Mouse (Mus musculus) right cerebral cortex, postnatal 4 days (tissue): ENCODE data around the gene Tgm2.

Source experiments
- DNase-seq: peaks from one replicate; pipeline ENCODE4 v3.0.0-alpha.2; 2022

Gene Tgm2

DNA sequence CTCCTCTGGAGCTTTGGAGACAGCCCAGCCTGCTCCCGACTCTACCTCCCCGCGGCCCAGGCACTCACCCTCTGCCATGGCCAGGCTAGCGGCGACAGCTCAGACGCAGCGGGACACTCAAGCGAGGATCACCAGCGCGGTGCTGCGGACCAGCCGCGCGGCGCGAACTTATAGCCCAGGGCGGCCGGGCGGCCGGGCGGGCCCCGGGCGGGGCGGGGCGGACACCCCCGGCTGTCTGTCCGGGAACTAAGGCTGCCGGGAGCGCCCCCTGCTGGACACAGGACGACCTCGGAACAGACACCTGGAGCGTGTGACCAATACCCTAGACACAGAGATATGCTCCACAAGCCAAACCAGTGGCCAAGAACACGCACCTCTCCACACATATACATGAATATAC, at the start of gene Tgm2:
Gene Tgm2 (minus strand): TSS at position 214 of the 400 bp plus-strand sequence.
- DNase-seq, result peak; percentile 78

GRCm38 (mm10) chr2:158194945-158195640, 48.9 kb upstream of the Tgm2 start:
- DNase-seq, result peak; percentile 65

- DNase-seq, result no peak
These were observed 47.5 kb upstream of the Tgm2 start for GRCm38 (mm10) chr2:158193611-158194336.

- no peak for DNase-seq
These were observed 44.9 kb upstream of the Tgm2 start for GRCm38 (mm10) chr2:158191098-158191497.

DNA sequence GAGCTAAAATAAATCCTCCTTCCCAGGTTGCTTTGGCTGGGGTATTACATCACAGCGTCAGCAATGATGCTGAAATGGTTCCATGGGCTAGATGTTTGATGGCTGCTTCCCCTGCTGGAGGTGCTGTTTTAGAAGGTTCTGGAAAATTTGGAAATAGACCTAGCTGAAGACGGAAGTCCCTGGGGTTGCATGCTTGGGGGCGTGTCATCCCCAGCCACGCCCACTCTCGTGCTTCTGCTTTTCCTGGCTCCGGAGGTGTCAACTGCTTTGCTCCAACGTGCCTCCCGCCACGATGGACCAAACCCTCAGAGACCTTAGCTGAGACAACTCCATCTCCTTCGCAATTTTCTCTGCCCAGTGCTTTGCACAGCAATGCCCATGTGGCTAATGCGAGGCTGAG, 43.2 kb upstream of the Tgm2 start:
- DNase-seq, result no peak

DNA sequence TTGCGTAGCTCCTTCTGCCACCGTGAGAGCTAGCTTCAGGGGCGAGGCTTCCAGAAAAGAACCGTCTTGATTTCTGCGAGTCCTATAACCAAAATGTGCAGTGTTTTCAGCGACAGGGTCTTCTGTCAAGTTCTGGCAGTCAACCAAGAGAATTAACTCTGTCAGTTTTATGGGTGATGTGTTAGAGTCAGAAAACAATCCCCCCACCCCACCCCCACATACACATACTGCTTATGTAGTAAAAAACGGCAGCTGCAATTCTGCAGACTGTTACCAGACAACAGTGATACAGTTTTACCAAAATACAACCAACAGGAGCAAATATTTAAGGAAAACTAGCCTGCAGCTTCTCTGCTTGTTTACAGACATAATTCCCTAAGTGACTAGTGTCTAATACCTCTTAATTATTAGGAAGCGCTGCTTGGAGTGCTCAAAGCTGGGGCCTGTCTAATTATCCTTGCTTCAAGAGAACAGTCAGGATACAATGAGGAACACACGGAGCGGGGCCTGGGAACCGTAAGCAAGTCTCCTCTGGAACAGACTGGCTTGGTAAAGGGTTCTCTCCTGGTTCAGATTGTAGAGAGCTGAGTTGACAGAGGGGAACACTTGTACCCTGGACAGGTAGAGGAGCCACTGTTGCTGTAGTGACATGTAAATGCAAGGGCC, 40.1 kb upstream of the Tgm2 start:
- DNase-seq, result no peak

GRCm38 (mm10) chr2:158183266-158183665, 37.0 kb upstream of the Tgm2 start:
- DNase-seq, result no peak

GRCm38 (mm10) chr2:158181932-158182331, 35.7 kb upstream of the Tgm2 start:
- no peak for DNase-seq

- DNase-seq, result peak; percentile 88
These were observed 34.6 kb upstream of the Tgm2 start for GRCm38 (mm10) chr2:158180797-158181196.

DNA sequence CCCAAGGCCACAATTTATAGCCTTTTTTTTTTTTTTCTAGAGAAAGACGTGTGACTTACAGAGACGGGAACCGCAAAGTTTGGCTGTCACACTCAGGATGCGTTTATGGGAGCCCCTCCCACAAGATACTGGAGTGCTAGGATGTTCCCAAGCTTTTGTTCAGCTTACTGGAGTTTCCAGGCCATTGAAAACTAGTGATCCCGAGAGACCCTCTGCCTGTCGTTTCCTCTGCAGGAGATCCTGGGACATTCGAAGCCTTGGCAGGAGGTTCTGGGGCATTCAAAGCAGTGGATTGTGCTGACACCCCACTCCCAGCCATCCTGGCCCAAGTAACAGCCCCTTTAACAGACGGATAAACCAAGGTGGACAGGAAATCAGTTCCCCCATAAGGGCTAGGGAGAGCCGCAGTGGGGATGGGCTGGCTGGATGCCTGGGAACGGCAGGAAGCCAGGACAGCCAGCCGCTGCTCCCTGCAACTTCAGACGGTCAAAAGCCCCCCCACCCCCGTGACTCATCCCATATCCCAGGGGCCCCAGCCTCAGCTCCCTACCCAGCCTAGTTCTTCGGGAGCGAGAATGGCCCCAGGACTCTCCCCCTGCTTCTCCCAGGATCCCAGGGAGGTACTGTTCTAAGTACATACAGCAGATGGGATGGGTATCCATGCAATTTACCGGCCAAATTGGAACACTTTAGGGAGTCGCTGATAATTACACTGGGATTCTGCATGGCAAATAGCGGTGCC, 33.3 kb upstream of the Tgm2 start:
- no peak for DNase-seq

DNA sequence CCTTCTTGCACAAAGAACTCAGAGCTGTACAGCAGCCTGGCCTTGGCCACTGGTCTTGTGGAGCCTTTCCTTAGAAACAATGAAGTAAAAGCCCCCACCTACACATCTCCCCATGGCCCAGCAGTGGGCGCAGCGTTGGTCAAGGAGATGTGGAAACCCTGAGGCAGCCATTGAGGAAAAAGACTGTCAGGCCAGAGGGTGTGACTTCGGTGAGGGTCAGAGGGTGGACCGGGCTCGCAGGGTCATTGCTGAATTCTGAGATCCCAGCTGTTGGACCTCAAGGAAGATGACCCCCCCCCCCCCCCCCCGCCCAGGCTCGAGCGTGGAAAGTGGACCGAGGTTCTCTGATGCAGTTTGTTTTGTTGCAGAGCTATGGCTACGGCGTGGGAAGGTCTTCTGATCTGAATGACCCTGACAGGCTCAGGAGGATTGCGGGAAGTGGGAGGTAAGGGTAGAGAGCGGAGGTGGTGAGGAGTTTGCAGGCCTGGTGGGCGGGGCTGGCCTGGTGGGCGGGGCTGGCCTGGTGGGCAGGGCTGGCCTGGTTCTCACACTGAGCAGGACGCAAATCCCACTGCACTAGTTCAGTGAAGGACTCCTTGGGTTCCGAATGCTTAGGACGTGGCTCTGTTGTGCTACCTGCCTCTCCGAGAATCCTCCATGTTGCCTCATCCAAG, 32.6 kb upstream of the Tgm2 start:
- DNase-seq, result no peak

GRCm38 (mm10) chr2:158178139-158178538, 31.9 kb upstream of the Tgm2 start:
- DNase-seq, result no peak

DNA sequence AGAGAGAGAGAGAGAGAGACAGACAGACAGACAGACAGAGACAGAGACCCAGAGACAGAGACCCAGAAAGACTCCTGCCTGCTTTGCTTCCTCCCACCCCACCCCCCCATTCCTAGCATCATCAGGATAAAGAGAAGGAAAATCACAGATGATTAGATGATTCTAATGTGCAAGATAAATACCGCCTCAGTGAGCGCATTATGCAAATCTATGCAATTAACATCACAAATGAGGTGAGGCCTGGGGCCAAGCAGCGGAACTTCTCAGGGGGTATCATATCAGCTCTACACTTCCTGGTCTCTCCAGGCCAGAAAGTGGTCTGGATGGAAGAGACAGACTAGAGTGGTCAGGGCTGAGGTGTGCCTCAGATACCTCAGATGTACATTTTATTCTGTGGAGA, 31.3 kb upstream of the Tgm2 start:
- no peak for DNase-seq

- no peak for DNase-seq
These were observed 30.5 kb upstream of the Tgm2 start for GRCm38 (mm10) chr2:158176763-158177162.

GRCm38 (mm10) chr2:158175433-158175832, 29.2 kb upstream of the Tgm2 start:
- no peak for DNase-seq

DNA sequence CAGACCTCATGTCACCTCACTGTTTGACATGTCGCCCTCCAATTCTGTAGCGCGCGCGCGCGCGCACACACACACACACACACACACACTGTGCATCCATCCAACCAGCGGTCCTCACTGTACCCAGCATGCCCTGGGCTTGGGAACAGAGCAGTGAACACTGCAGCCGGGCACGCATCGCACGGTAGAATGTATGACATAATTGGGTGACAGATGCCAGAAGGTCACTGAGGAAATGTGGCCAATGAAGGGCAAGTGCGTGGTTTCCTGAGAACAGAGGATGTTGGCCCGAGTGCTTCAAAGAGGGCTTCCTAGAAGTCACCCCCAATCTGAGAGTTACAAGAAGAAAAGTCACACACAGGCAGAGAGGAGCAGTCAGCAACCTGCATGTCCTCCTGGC, 28.7 kb upstream of the Tgm2 start:
- no peak for DNase-seq

- no peak for DNase-seq
These were observed 28.2 kb upstream of the Tgm2 start for GRCm38 (mm10) chr2:158174438-158174837.

- no peak for DNase-seq
These were observed 24.2 kb upstream of the Tgm2 start for GRCm38 (mm10) chr2:158170394-158170793.

GRCm38 (mm10) chr2:158169771-158170170, 23.5 kb upstream of the Tgm2 start:
- DNase-seq, result no peak

DNA sequence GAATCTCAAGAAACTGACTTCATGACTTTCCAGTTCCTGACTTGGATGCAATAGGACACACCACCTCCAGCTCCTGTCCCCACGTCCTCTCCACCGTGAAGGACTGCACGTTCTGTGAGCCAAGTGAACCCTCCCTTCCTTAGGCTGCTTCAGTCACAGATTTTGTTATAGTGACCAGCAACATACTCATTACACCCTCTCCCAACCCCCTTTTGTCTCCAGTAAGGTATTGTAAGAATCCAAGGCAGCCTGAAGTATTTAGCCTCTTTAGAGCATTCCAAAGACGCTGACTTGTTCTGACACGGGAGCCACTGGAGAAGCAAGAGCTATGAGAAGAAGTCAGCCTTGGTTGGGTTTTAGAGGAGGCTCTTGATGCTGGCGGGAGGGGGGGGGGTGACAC, 23.1 kb upstream of the Tgm2 start:
- DNase-seq, result no peak

DNA sequence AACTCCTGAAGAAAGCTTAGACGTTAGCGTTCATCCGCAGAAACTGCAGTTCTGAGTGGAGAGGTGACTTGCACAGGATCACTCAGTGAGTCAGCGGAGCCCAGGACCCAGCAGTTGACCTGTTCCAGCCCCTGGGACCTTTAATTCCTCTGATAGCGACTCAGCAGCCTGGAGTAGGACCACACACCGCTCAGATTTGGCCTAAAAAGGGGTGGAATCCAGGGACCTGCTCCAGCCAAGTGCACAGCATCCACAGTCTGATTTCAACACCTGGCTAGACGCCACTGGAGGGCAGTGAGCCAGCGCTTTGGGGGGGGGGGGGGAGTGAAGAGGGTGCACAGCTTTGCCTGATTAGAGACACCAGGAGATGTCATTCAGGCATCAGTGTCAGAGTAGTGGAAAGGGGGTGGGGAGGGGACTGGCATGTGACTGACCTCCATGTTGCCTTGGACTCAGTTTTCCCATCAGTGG, 22.5 kb upstream of the Tgm2 start:
- DNase-seq, result no peak

GRCm38 (mm10) chr2:158167496-158168205, 21.4 kb upstream of the Tgm2 start:
- DNase-seq, result no peak
